Mouse (Mus musculus) testis, postnatal 14 days (tissue): ENCODE measurements at regions not wholly inside any gene's neighbourhood (a gene's known extent, or its start where the extent isn't known, plus 50 kb on each side); places are given as distances from the start of the nearest gene placed in this dataset.

Source experiments
- DNase-seq: peaks from one replicate; pipeline ENCODE4 v3.0.0; 2021; ENCODE audit warnings: low spot score

DNA sequence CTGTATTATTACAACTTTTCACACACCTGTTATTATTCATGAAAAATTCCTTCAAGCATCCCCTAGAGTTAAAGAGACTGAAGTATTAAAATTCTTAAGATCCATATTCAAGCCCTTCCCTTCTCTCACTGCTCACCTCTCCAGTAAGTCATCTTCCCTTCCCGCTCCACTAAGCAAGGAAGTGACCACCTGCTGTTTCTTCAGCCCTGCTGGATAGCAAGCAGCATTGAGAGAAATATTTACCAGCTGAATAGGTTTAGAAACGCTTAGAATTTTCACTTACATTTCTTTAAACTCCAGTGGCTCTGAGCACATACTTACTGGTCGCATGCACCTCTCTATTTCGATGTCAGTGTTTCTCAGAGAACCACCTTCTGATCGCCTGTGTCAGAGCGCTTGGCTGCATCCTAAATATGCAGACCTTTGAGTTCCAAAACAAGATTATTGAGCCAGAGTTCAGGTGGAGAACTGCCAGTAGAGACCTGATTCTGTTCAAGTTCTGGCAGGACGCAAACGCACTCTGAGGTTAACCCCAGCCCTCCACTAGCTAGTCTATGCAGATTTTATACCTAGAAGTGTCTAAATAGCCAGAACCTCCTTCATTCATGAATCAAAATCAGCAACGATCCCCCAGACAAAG lies 314.9 kb downstream of the Mllt3 start:
- DNase-seq = no peak

DNA sequence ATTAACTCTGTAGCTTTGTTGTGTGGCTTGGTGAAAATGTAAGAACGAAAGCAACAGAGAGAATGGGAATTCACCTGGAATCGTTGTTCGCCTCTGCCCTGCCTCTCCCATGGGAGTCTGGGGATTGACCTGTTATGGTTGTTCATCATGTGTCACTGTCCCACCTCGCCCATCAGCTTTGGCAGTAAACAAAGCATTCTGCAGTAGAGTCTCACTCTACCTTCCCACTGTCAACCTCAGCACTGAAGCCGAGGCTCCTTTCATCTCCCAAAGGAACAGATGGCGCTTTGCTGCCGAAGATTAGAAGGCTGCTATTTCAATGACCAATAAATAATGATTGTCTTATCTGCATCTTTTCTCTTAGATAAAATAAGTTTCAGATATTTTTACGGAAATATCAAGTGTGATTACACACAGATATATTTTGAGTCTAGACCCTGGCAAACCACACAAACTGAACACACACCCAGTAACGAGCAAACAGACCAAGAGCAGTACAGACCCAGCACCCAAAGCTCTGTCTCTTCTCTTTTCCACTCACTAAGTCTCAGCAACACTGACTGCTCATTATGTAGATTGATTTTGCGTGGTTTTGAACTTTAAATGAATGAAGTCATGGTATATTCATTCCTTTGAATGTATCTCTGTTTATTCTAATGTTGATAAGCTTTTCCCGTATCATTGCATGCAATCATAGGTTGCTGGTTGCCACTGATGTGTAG lies 317.8 kb downstream of the Mllt3 start:
- no peak for DNase-seq

DNA sequence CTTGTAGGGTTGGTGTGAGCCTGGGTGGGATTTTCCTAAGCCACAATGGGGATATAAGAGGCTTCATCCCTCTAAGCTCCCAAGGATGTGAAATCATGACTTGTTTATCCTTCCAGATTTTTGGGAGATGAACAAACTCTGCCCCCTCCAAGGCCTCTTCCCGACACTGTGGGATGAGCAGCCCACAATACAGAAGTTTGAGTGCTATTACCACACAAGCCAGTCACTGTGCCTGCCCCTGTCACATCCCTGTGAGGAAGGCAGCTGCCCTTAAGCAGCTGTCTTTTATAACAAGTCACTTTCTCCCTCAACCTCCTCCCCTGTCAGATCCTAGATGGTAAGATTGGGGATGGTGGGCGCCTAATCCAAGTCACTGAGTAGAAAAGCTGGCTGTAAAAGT lies 320.5 kb downstream of the Mllt3 start:
- no peak for DNase-seq

DNA sequence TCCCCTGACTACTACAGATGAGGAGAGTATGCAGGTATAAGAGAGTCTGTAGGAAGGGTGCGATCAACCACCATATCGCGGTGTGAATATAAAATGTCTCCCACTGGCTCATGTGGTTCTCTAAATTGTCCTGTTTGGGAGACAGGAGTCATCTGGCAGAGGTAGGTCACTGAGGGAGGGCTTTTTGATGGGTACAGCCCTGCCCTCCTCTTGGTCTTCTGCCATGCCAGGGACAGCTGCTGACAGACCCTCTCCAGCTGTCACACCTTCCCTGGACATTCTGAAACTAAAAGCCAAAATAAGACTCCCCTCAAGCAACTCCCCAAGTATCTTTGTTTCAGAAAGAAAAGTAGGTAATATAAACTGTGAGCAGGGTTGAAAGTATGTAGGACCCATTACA lies 320.9 kb downstream of the Mllt3 start:
- DNase-seq = no peak

DNA sequence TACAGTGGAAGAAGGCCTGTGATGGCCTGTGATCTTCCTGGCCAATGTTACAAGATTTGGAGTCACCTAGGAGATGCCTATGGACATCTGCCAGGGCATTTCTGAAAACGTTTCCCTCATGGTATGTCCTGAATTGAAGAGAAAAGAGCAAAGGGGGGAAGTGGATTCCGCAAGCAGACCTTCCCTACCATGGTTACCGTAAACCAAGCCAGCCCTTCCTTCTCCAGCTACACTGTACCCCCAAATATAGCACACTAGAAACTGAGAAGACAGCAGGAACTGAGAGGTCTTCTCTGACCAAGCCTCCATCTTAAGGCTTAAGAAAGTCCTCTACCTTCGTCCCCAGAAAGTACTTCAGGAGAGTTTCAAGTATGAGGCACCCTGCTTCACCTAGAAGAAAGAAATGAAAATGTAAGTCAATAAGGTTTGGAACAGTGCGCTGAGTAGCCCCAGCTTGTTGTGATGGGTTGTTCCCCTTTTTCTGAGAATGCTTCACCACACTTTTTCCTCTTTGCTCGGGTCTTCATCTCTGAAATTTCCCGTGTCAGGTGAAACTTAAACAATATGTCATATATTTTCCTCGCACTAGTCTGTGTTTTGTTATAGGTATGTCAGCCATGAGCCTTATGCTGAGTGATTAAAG lies 321.9 kb downstream of the Mllt3 start:
- no peak for DNase-seq

DNA sequence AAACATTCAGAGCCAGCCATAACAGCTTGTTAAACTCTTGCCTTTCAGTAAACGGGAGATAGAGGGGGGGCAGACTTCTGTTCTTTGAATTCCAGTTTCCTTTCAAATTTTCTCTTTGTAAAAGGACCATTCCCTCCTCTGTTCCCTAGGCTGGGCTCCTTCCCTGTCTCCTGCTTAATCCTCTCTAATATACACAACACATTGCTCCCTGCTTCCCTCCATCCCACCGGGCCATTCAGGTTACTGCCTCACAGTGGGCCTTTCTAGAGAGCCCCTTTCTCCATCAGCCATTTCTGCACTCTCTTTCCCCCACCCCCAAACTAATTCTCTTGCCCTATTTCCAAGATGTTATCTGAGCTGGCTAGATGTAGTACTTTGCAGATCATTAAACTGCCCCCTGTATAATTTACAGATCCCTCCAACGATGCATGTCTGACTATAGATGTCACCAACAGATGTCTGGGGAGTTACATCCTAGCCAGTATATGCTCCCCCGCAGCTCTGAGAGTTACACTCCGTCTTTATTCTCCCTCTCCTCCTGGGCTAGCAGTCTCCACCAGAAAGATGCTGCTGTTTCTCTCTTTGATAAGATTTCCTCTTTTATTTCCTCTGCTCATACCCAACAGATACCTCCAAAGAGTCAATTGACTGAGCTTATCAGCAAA lies 324.1 kb downstream of the Mllt3 start:
- DNase-seq = no peak

DNA sequence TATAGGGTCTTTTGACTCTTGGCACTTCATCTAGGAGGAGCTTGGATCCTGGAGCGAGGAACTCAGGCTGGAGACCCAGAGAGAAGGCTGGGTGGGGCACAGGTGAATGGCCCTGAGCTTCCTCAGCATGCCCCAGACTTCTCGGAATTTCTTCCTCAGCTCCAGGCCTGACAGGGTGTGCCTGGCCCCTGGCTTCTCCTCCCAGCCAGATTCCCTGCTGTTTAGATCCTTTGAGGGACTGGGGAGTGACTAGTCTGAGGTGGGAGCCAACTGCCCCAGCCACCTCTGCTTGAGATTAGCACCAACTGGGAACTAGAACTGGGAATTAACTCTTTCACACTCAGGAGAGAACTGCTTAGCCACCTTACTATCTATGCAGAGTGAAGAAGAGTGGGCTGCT lies 325.8 kb downstream of the Mllt3 start:
- no peak for DNase-seq

DNA sequence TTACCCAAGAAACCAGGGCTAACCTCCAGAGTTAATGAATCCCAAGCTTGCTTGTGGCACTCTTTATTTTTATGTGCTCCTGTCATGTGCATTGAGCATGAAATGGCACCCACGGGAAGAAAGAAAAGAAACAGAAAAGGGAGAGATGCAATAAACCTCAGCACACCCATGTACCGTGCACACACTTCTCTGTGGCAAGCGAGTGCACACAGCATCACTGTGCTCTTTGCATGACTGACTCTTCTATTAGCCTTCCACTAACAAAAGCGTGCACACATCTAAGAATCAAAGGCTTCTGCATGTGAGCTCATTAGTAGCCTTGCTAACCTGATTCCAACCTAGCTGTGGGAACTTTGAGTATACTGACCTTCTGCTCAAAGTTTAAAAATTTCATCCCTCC lies 330.3 kb downstream of the Mllt3 start:
- no peak for DNase-seq

DNA sequence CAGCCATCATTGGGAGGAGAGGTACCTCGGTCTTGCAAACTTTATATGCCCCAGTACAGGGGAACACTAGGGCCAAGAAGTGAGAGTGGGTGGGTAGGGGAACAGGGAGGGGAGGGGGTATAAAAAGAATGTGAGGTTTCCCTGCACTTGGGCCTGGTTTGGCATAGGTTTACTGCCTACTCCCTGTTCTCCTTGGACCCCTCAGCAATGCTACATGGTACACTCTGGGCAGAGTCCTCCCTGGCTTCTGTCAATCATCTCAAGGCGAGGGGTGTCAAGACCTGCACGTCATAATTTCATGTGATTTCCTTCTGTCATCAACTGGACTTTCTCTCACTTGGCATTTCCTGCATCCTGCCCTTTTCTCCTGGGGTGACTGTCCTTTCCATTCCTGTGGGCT lies 330.9 kb downstream of the Mllt3 start:
- DNase-seq = no peak

DNA sequence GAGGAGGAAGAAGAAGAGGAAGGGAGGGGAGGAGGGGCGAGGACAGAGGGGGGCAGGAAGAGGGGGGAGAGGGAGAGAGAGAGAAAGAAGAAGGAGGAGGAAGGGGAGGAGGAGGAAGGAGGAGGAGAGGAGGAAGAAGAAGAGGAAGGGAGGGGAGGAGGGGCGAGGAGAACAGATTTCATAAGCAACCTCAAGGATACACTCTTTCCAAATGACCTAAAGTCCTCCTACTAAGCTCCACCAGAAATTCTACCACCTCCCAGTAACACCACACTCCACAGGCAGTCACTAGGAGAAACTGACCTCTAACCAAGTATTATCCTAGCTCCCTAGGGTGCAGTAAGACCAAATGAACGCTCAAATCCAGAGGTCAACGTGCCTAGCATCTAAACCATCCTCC lies 332.1 kb downstream of the Mllt3 start:
- DNase-seq = no peak

DNA sequence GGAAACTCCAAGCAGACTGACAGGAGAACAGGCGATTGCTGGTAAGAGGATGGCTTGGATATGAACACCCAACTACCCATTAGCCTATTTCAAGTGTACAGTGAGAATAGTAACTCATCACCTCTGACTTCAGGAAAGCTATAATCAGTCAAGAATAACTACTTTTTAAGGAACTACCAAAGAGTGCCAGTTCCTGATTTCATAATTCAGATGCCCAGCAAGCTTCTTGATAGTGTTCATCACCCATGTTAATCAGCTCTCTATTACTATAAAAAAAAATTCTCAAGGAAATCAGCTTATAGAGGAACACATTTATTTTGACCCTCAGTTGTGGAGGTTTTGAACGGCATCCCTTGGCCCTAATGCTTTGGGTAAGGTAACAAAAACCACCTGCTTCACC lies 332.7 kb downstream of the Mllt3 start:
- DNase-seq = no peak

DNA sequence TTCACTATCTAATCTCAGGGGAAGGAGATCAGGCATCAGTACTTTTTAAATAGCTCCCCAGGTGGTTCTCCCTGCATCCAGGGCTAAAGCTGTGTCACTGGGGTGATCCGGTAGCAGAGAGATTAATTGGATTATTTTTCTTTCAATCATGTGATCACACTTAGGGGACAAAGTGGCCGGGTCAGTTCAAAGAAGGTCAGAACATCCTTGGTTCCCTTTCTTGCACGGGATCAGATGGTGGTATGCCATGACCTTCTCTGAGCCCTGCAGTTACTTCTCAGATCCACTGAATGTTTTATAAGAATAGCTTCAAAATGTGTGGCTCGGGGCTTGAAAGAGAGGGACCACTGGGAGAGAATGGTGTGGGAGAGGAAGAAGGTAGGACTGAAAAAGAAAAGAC lies 333.6 kb downstream of the Mllt3 start:
- no peak for DNase-seq

DNA sequence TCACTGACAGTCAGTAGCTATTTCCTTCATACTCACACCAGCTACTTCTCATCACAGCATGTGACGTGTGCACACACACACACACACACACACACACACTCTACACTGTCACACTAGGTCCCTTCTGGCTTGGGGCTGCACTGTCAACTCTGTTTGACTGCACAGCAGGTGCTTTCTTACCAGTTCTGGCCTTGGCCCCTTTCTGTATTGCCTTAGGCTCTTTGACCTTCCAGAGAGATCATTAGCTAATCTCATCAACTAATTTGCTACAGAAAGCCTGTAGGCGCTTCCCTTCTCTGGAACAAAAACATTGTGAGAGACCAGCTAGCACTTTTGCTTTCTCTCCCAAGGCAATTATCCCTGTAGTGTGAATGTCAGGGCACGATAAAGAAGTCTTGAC lies 334.4 kb downstream of the Mllt3 start:
- DNase-seq = no peak

DNA sequence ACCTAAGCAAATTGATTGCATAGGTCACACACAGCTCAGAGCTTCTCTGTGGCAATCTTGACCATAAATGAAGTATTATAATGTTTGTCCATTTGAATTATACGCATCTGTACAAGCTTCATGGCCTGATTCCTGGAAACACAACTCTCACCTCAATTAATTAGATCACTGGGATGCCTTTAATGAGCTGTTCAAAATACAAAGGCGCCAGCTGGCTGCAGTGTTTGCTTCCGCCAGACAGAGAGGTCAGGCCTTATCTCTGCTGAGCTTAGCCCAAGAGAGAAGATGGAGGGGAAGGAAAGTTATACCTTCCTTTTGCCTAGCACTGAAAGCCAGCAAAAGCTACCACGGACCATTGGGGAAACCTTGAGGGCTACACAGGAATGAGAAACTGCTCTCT lies 336.2 kb downstream of the Mllt3 start:
- DNase-seq = no peak

DNA sequence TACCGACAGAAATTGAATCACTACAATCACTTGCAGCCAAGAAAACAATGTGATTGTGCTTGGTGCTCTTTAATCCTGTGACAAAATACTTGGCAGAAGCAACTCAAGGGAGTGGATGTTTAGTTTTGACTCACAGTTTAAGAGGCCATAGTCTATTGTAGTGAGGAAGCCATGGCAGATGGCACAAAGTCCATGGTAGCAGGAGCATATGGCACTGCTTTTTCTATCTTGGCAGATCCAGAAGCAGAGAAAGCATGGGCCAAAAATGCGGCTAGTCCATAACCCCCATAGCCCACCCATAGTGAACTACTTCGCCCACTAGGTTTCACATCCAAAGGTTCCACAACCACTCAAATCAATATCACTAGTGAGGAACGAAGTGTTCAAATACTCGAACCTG lies 337.4 kb downstream of the Mllt3 start:
- DNase-seq = no peak

DNA sequence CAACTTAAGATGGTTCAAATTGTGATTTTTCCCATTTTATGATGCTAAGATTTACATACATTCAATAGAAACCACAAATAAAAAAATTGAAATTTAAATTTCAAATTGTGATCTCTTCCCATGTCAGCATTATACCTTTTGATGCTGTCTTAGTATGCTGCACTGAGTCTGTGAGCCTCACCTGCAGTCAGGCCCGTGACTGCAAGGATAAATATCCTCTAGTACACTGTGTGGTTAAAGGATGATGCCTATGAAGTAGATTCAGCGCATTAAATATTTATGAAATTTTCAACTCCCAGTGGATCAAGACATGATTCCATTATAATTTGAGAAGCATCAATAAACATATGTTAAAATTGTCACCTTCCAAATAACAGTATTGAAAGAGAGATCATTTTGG lies 340.4 kb downstream of the Mllt3 start:
- no peak for DNase-seq

DNA sequence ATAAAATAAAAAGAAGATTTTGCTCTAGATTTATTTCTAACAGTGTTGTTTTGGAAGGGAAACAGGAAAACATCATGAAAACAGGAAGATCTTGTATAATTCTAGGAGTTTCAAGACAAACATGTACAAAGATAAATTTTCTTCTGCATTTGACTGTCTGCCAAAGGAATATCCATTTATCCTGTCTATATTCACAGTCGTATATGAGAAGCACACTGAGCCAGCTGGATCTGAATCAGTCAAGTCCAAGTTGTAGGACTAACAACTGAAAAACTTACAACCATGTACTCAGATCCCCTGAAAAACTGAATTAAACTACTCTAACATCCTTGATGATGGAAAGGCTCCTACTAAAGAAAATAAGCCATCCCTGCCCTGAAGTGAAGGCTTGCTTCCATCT lies 348.2 kb downstream of the Mllt3 start:
- DNase-seq = no peak

DNA sequence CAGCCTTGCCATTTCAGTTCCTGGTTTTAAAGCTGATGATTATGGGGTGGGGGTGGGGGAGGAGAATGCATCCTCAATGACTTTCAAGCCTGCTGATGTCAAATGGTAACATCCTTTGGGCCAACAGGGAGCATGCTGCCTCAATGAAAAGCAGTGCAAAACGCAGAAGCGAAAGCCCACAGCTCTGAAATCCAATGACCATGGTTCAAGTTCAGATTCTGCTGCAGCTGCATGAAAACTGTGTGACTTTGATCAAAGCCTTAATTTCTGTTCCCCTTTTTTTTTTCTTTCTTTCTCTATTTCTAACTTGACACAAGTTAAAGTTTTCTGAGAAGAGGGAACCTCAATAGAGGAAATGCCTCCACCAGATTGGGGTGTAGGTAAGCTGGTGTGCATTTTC lies 350.4 kb downstream of the Mllt3 start:
- DNase-seq = no peak

DNA sequence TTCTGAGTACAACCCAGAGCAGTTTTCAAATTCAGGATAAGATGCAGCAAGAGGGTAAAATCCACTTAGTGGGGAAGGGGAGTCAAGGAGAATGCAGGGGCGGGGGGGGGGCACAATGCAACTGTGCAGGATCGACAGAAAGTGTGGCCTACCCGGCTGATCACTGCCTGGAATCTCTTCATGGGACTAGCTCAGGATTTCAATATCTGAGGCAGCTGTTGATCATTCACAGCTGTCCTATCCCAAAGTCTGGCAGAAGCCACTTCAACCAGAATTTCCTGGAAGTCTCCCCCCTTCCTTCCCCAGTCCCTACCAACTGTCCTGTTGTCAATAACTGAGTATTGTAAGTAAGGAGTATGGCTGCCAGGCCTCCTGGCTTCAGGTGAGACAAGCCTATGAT lies 362.1 kb downstream of the Mllt3 start:
- no peak for DNase-seq

DNA sequence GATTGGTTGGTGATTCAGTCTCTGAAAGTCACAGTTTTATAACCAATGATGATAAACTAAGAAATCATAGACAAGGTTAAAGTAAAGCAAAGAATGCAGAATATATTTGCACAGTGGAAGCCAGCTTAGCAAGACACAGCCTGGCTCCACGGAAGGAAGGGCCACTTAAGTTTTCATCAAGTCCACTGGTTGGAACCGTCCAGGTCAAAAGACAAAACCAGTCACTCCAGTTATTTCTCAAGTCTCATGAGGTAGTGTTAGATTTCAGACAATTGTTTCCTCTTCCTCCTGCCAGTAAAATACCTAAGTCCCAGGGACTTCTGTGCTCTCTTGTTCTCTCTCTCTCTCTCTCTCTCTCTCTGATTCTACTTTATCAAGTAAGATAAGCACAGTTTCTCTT lies 363.0 kb downstream of the Mllt3 start:
- DNase-seq = no peak

DNA sequence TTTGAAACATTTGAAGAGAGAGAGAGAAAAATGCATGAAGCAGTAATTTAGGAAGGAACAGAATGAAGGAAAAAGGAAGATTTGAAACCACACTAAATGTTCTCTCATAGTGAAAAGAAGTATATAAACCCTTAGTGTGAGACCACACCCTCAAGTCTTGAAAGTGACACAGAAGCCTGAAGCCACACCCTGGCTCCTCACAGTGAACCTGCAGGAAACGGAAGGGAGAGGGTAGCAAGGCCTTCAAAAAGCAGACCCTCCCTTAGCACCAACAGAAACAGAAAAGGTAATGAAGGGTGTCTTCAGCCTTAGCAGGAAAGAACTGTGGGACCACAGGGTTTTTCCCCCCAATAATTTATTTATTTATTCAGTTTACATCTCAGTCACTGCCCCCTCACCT lies 363.7 kb downstream of the Mllt3 start:
- DNase-seq = no peak

DNA sequence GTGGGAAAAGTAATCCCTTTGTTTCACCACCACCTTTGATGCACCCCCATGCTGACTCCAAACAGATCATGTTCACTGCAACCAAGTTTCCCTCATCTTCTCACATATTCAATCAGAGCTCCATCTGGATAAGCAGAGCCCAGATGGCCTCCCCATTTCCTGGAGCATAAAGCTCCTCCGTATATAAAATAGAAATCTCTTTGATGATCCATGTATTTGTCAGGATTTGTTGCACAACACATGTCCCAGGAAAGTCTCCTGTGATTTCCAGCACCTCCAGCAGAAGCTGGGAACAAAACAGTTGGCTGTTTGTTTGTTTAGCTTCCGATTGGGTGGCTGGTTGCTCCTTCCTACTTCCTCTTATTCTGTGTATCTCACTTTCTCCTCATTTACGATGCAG lies 364.9 kb downstream of the Mllt3 start:
- no peak for DNase-seq

DNA sequence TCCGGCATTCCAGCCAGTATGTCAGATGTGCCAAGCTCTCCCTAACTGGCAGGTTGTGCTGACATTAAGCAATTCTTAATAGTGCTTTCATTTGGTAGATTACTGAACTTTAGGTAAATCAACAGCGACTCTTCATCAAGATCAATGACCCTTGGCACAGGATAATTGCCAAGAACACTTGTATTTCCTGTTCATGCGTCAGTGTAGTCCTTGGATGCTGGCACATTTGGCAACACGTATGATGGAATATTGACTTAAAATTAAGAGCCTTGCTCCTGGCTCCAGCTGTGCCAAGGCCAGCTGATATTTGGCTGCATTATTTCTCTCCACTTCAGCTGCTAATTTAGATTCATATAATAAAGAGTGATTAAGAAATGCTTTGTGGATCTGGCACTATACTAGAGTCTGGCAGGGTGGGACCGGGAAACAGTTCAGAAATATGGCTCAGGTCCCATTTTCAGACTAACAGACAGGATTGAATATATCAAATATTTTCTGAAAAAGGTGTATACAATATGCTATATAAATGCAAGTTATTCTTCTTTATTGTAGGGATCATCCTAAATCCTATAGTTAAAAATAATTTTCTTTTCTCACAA lies 365.5 kb downstream of the Mllt3 start:
- no peak for DNase-seq
